Mouse (Mus musculus): Measurements from ENCODE around the gene Rps6kb1. TPM values are rescaled to one million over a fixed set of nuclear protein-coding genes. Genes with fewer than 3 reads are reported as not detected.

Gene Rps6kb1
- polyA plus RNA-seq, 1 experiment from 2014 or later: 54.1 TPM

DNA sequence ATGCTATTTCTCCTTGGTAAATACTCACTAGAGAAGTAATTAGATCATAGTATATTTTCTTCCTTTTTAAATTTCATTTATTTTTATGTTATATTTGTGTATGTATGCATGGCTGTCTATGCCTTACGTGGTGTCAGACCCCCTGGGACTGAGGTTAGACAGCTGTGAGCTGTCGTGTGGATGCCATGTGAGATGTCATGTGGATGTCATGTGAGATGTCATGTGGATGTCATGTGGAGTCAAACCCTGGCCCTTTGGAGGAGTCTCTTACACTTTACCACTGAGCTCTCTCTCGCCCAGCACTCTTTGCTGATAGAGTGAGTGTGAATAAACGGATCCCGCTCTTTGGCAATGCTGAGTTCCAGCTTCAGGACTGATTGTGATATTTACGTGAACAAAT is 8.9 kb upstream of the Rps6kb1 start:
- 89% methylated on average over 6 of the region's 6 CpGs for WGBS
- H3K9ac ChIP-seq (ENCODE audit: low read length): no peak overlapping the region
- DNase-seq (ENCODE audit: low spot score, missing footprints): no peak
- no peaks in the 10 kb centered on the region for H3K27me3 ChIP-seq (ENCODE audit: control insufficient read depth, insufficient read depth, low read length)
- no peaks in the 10 kb centered on the region; the same call in 1 of the 2 replicates for H3K36me3 ChIP-seq (ENCODE audit: control insufficient read depth, insufficient read depth, low read length)
- H3K4me1 ChIP-seq (ENCODE audit: control insufficient read depth, insufficient read depth, low read length): no peaks in the 10 kb centered on the region
- H3K27ac ChIP-seq (ENCODE audit: low read depth, low read length): no peak overlapping the region
- H3K4me2 ChIP-seq: no peak overlapping the region
- no peaks in the 10 kb centered on the region for H3K9me3 ChIP-seq (ENCODE audit: control insufficient read depth, low read length)
- no peak for ATAC-seq (ENCODE audit: low FRiP score)
- no peak overlapping the region for H3K4me3 ChIP-seq (ENCODE audit: low read depth, low read length)

DNA sequence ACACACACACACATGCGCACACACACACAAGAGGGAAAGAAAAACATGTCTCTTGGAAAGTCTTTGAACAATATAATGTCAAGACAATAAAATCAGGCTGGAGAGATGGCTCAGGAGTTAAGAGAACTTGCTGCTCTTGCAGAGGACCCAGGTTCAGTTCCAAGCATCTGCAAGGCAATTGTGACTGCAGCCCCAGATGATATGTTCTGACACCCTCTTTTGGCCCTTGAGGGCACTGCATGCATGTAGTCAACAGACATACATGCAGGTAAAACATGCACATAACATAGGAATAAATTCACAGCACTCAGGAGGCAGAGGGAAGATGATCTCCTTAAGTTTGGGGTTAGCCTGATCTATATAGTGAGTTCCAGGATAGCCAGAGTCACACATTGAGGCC is 2.8 kb upstream of the Rps6kb1 start:
- peaks cover 8% of the 10 kb centered on the region for H3K4me1 ChIP-seq (ENCODE audit: control insufficient read depth, insufficient read depth, low read length)
- H3K27ac ChIP-seq (ENCODE audit: low read depth, low read length): no peak overlapping the region
- WGBS: 89% methylated on average over 1 of the region's 1 CpGs
- H3K9ac ChIP-seq (ENCODE audit: low read length): no peak overlapping the region
- no peak for DNase-seq (ENCODE audit: low spot score, missing footprints)
- no peaks in the 10 kb centered on the region; the same call in 1 of the 2 replicates for H3K36me3 ChIP-seq (ENCODE audit: control insufficient read depth, insufficient read depth, low read length)
- no peak overlapping the region for H3K4me2 ChIP-seq
- no peaks in the 10 kb centered on the region for H3K27me3 ChIP-seq (ENCODE audit: control insufficient read depth, insufficient read depth, low read length)
- no peak overlapping the region for H3K4me3 ChIP-seq (ENCODE audit: low read depth, low read length)
- no peak for ATAC-seq (ENCODE audit: low FRiP score)
- H3K9me3 ChIP-seq (ENCODE audit: control insufficient read depth, low read length): no peaks in the 10 kb centered on the region

DNA sequence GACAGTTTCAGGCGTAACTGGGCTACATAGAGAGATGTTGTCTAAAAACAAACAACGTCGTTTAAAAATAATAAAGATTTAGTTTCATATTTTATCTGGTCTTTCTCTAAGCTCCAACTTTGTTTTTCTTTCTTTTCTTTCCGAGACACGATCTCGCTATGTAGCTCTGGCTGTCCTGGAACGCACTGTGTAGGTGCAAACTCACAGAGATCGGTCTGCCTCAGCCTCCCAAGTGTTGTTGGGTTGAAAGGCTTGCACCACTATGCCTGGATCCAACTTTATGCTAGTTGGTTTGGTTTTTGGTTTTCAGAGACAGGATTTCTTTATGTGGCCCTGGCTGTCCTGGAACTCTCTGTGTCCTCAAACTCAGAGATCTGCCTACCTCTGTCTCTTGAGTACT is 951 bp upstream of the Rps6kb1 start:
- peak overlapping the region; percentile 44 for H3K4me2 ChIP-seq
- H3K27ac ChIP-seq (ENCODE audit: low read depth, low read length): no peak overlapping the region
- H3K4me3 ChIP-seq (ENCODE audit: low read depth, low read length): peak overlapping the region; percentile 99
- 80% methylated on average over 8 of the region's 8 CpGs for WGBS
- H3K36me3 ChIP-seq (ENCODE audit: control insufficient read depth, insufficient read depth, low read length): no peaks in the 10 kb centered on the region; the same call in 1 of the 2 replicates
- no peak for ATAC-seq (ENCODE audit: low FRiP score)
- H3K27me3 ChIP-seq (ENCODE audit: control insufficient read depth, insufficient read depth, low read length): no peaks in the 10 kb centered on the region
- H3K4me1 ChIP-seq (ENCODE audit: control insufficient read depth, insufficient read depth, low read length): peaks cover 8% of the 10 kb centered on the region
- no peak for DNase-seq (ENCODE audit: low spot score, missing footprints)
- H3K9ac ChIP-seq (ENCODE audit: low read length): peak overlapping the region; percentile 72; the same call in 1 of the 2 replicates
- no peaks in the 10 kb centered on the region for H3K9me3 ChIP-seq (ENCODE audit: control insufficient read depth, low read length)

DNA sequence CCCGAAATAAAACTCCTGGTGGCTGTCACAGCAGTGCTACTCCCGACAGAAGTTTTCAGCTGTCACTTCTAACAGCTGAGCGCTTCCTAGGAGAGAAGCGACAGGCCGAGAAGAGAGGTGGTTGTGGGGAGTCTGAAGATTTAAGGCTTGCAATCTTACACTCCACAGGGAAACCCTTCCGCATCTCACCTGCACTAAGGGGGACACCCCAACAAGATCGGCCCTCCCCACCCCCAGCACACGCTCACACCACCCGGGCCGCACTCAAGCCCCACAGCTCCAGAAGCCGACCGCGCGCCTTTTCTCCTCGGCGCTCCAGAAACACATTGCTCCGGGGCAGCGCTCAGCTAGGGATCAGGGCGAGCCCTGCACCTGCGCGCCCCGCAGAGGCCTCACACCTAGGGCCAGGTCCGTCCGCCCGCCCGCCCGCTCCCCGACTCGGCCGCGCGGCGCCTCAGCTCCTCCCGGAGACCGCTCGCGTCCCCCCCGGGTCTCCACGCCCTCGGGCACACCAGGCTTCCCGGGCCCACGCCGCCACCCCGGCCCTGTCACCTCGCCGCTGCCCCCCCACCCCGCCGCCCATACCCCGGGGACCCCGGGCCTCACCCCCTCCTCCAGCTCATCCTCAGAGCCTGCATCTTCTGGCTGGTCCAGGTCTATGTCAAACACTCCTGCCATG is 506 bp downstream of the Rps6kb1 start:
- 1% methylated on average over 50 of the region's 50 CpGs for WGBS
- H3K27me3 ChIP-seq (ENCODE audit: control insufficient read depth, insufficient read depth, low read length): no peaks in the 10 kb centered on the region
- H3K9me3 ChIP-seq (ENCODE audit: control insufficient read depth, low read length): no peaks in the 10 kb centered on the region
- H3K27ac ChIP-seq (ENCODE audit: low read depth, low read length): peak overlapping the region; percentile 67
- peak overlapping the region; percentile 96 for H3K9ac ChIP-seq (ENCODE audit: low read length)
- no peaks in the 10 kb centered on the region; the same call in 1 of the 2 replicates for H3K36me3 ChIP-seq (ENCODE audit: control insufficient read depth, insufficient read depth, low read length)
- H3K4me1 ChIP-seq (ENCODE audit: control insufficient read depth, insufficient read depth, low read length): peaks cover 8% of the 10 kb centered on the region
- peak; percentile 92 for DNase-seq (ENCODE audit: low spot score, missing footprints)
- H3K4me3 ChIP-seq (ENCODE audit: low read depth, low read length): peak overlapping the region; percentile 99
- no peak; the same call in 1 of the 2 replicates for ATAC-seq (ENCODE audit: low FRiP score)
- H3K4me2 ChIP-seq: peak overlapping the region; percentile 81

GRCm38 (mm10) chr11:86542851-86543250 is 1.8 kb downstream of the Rps6kb1 start:
- Histone ChIP-seq H3K4me2 (no peak overlapping the region), H3K9me3 (ENCODE audit: control insufficient read depth, low read length) (no peaks in the 10 kb centered on the region), H3K4me3 (ENCODE audit: low read depth, low read length) (no peak overlapping the region), H3K27ac (ENCODE audit: low read depth, low read length) (no peak overlapping the region), H3K9ac (ENCODE audit: low read length) (no peak overlapping the region), H3K36me3 (ENCODE audit: control insufficient read depth, insufficient read depth, low read length) (no peaks in the 10 kb centered on the region; the same call in 1 of the 2 replicates), H3K4me1 (ENCODE audit: control insufficient read depth, insufficient read depth, low read length) (peaks cover 8% of the 10 kb centered on the region), H3K27me3 (ENCODE audit: control insufficient read depth, insufficient read depth, low read length) (no peaks in the 10 kb centered on the region)
- no peak for DNase-seq (ENCODE audit: low spot score, missing footprints)
- no peak for ATAC-seq (ENCODE audit: low FRiP score)
- WGBS: 95% methylated on average over 1 of the region's 1 CpGs

GRCm38 (mm10) chr11:86540476-86540845 is 4.1 kb downstream of the Rps6kb1 start:
- no peak overlapping the region for H3K4me3 ChIP-seq (ENCODE audit: low read depth, low read length)
- no peaks in the 10 kb centered on the region for H3K9me3 ChIP-seq (ENCODE audit: control insufficient read depth, low read length)
- H3K4me1 ChIP-seq (ENCODE audit: control insufficient read depth, insufficient read depth, low read length): peaks cover 8% of the 10 kb centered on the region
- no peak overlapping the region for H3K9ac ChIP-seq (ENCODE audit: low read length)
- ATAC-seq (ENCODE audit: low FRiP score): no peak
- H3K27ac ChIP-seq (ENCODE audit: low read depth, low read length): no peak overlapping the region
- H3K27me3 ChIP-seq (ENCODE audit: control insufficient read depth, insufficient read depth, low read length): no peaks in the 10 kb centered on the region
- DNase-seq (ENCODE audit: low spot score, missing footprints): no peak
- H3K4me2 ChIP-seq: no peak overlapping the region
- H3K36me3 ChIP-seq (ENCODE audit: control insufficient read depth, insufficient read depth, low read length): no peaks in the 10 kb centered on the region
- 97% methylated on average over 2 of the region's 2 CpGs for WGBS

- Histone ChIP-seq H3K9me3 (ENCODE audit: control insufficient read depth, low read length) (no peaks in the 10 kb centered on the region), H3K4me1 (ENCODE audit: control insufficient read depth, insufficient read depth, low read length) (peaks cover 6% of the 10 kb centered on the region), H3K36me3 (ENCODE audit: control insufficient read depth, insufficient read depth, low read length) (no peaks in the 10 kb centered on the region), H3K4me3 (ENCODE audit: low read depth, low read length) (no peak overlapping the region), H3K9ac (ENCODE audit: low read length) (no peak overlapping the region), H3K4me2 (no peak overlapping the region), H3K27me3 (ENCODE audit: control insufficient read depth, insufficient read depth, low read length) (no peaks in the 10 kb centered on the region), H3K27ac (ENCODE audit: low read depth, low read length) (no peak overlapping the region)
- DNase-seq (ENCODE audit: low spot score, missing footprints): no peak
- no peak for ATAC-seq (ENCODE audit: low FRiP score)
- 91% methylated on average over 6 of the region's 6 CpGs for WGBS
Measured at GRCm38 (mm10) chr11:86539716-86540475, 4.7 kb downstream of the Rps6kb1 start.

- ATAC-seq (ENCODE audit: low FRiP score) (no peak), DNase-seq (ENCODE audit: low spot score, missing footprints) (no peak)
- Histone ChIP-seq H3K9me3 (ENCODE audit: control insufficient read depth, low read length) (no peaks in the 10 kb centered on the region), H3K36me3 (ENCODE audit: control insufficient read depth, insufficient read depth, low read length) (no peaks in the 10 kb centered on the region), H3K4me3 (ENCODE audit: low read depth, low read length) (no peak overlapping the region), H3K27me3 (ENCODE audit: control insufficient read depth, insufficient read depth, low read length) (no peaks in the 10 kb centered on the region), H3K27ac (ENCODE audit: low read depth, low read length) (no peak overlapping the region), H3K4me2 (no peak overlapping the region), H3K9ac (ENCODE audit: low read length) (no peak overlapping the region), H3K4me1 (ENCODE audit: control insufficient read depth, insufficient read depth, low read length) (peaks cover 6% of the 10 kb centered on the region)
- 96% methylated on average over 4 of the region's 4 CpGs for WGBS
Measured at GRCm38 (mm10) chr11:86538786-86539185, 5.8 kb downstream of the Rps6kb1 start.

DNA sequence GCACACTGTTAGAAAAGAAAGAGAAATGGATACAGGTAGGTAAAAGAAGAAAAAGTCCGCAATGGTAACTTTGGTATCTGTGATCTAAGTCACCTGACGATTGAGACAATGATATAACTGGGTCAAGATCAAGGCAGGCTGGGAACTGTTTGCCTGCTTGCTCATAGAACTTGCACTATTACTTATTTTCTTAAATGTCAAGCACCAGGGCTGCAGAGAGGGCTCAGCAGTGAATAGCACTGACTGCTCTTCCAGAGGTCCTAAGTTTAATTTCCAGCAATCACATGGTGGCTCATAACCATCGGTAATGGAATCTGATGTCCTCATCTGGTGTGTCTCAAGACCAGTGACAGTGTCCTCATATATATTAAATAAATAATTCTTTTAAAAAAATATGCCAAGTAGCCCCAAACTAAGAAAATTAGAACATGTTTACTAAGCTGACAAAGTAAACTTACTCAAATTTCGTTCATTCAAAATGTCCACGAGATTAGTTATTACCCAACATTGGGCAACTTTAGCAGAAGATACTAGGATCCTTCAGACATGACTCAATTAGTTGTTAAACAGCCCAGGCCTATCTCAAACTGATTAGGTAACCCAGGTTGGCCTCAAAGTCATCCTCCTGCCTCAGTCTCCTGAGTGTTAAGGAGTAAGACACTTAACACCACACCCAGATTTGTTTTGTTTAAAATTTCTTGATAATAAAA is 10.2 kb downstream of the Rps6kb1 start:
- H3K27ac ChIP-seq (ENCODE audit: low read depth, low read length): no peak overlapping the region
- H3K9me3 ChIP-seq (ENCODE audit: control insufficient read depth, low read length): no peaks in the 10 kb centered on the region
- no peak overlapping the region for H3K4me3 ChIP-seq (ENCODE audit: low read depth, low read length)
- ATAC-seq (ENCODE audit: low FRiP score) (no peak), DNase-seq (ENCODE audit: low spot score, missing footprints) (no peak)
- H3K36me3 ChIP-seq (ENCODE audit: control insufficient read depth, insufficient read depth, low read length): peaks cover 3% of the 10 kb centered on the region; the same call in 1 of the 2 replicates
- no peaks in the 10 kb centered on the region for H3K4me1 ChIP-seq (ENCODE audit: control insufficient read depth, insufficient read depth, low read length)
- WGBS: 95% methylated on average over 5 of the region's 5 CpGs
- no peak overlapping the region for H3K4me2 ChIP-seq
- no peaks in the 10 kb centered on the region for H3K27me3 ChIP-seq (ENCODE audit: control insufficient read depth, insufficient read depth, low read length)
- no peak overlapping the region for H3K9ac ChIP-seq (ENCODE audit: low read length)

Data from midbrain, embryonic 11.5 days (tissue).